Mouse (Mus musculus) forebrain, embryonic 12.5 days (tissue): ENCODE results near the gene Snrpc. TPM values are rescaled to one million over a fixed set of nuclear protein-coding genes. Genes with fewer than 3 reads are reported as not detected.

Experiments
- ATAC-seq: fragments of 200-750 bp; cut with Nextera tagmentation; 2 replicates; pipeline ENCODE4 v1.8.0; 2017; ENCODE audit warnings: moderate TSS enrichment; ENCODE audit not compliant: low FRiP score
- H3K27ac ChIP-seq: fragments of 300-500 bp; sonication (generic); 2 replicates; pipeline ENCODE4 v1.5.1; 2016; ENCODE audit warnings: mild to moderate bottlenecking
- H3K27me3 ChIP-seq: fragments of 300-500 bp; sonication (generic); 2 replicates; pipeline ENCODE4 v1.6.1; 2016; ENCODE audit warnings: mild to moderate bottlenecking
- H3K36me3 ChIP-seq: fragments of 300-500 bp; sonication (generic); replicated peaks from 2 replicates; pipeline ENCODE4 v1.6.1; 2016; ENCODE audit warnings: mild to moderate bottlenecking
- H3K4me1 ChIP-seq: fragments of 300-500 bp; sonication (generic); 2 replicates; pipeline ENCODE4 v1.6.1; 2016
- H3K4me2 ChIP-seq: fragments of 300-500 bp; sonication (generic); 2 replicates; pipeline ENCODE4 v1.6.1; 2016; ENCODE audit warnings: mild to moderate bottlenecking, moderate library complexity
- H3K4me3 ChIP-seq: fragments of 300-500 bp; sonication (generic); replicated peaks from 2 replicates; pipeline ENCODE4 v1.5.1; 2016; ENCODE audit warnings: mild to moderate bottlenecking
- H3K9ac ChIP-seq: fragments of 300-500 bp; sonication (generic); 2 replicates; pipeline ENCODE4 v1.6.1; 2016; ENCODE audit warnings: mild to moderate bottlenecking
- H3K9me3 ChIP-seq: fragments of 300-500 bp; sonication (generic); 2 replicates; pipeline ENCODE4 v1.6.1; 2016
- WGBS: fragments of 180-500 bp; shearing (Covaris S2); methylation state at CpG from one replicate; pipeline ENCODE4 v1.1.7; 2016; 5-methylcytosine and 5-hydroxymethylcytosine counted together
- polyA plus RNA-seq: library from polyadenylated mRNA; unstranded; fragments of >200 nt; fragmentation: Nextera tagmentation; extraction: Ambion mirVana; gene quantifications from 2 replicates; pipeline ENCODE4 v1.2.1, GENCODE M21; 2016

Snrpc gene
- polyA plus RNA-seq, 1 experiment from 2014 or later = 367 TPM

GRCm38 (mm10) chr17:27821407-27822338 lies 16.3 kb upstream of the Snrpc start:
- H3K36me3 ChIP-seq = no peaks in the 10 kb centered on the region
- no peaks in the 10 kb centered on the region for H3K9me3 ChIP-seq
- WGBS = 75% methylated on average over 9 of the region's 9 CpGs
- H3K4me2 ChIP-seq = peak overlapping the region; percentile 77
- peak overlapping the region; percentile 98 for H3K4me3 ChIP-seq
- no peak for ATAC-seq
- H3K9ac ChIP-seq = peak overlapping the region; percentile 95; the same call in 1 of the 2 replicates
- H3K27ac ChIP-seq = 0 out of 2 replicates have a peak overlapping the region, but pooled peaks have one; percentile 73
- H3K4me1 ChIP-seq = peaks cover 38% of the 10 kb centered on the region
- no peaks in the 10 kb centered on the region for H3K27me3 ChIP-seq

GRCm38 (mm10) chr17:27823142-27823905 lies 14.6 kb upstream of the Snrpc start:
- Histone ChIP-seq H3K4me3 (no peak overlapping the region), H3K9me3 (no peaks in the 10 kb centered on the region), H3K27ac (no peak overlapping the region), H3K4me1 (peaks cover 40% of the 10 kb centered on the region), H3K4me2 (no peak overlapping the region), H3K36me3 (no peaks in the 10 kb centered on the region), H3K9ac (no peak overlapping the region), H3K27me3 (no peaks in the 10 kb centered on the region; the same call in 1 of the 2 replicates)
- 79% methylated on average over 9 of the region's 9 CpGs for WGBS
- no peak for ATAC-seq

DNA sequence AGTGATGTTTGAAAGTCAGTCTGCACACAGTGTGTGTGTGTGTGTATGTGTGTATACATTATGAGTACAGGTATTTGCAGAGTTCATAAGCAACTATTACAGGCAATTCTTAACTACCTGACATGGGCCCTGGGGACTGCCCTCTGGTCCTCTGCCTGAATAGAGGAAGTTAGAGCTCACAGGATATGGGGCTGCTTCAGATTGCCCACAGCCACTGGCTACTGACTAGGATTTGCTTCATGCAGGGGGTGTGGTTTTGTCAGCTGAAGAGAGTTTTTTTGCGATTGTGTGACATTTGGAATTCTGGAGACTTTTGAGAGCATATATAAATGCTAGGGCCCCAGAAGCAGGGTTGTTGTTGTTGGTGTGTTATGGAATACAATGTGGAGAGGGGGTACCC lies 13.0 kb upstream of the Snrpc start:
- Histone ChIP-seq H3K27me3 (peaks cover 9% of the 10 kb centered on the region; the same call in 1 of the 2 replicates), H3K4me1 (peaks cover 24% of the 10 kb centered on the region), H3K4me3 (no peak overlapping the region), H3K4me2 (no peak overlapping the region), H3K9ac (no peak overlapping the region), H3K27ac (no peak overlapping the region), H3K9me3 (no peaks in the 10 kb centered on the region), H3K36me3 (no peaks in the 10 kb centered on the region)
- ATAC-seq = no peak
- 80% methylated on average over 1 of the region's 1 CpGs for WGBS

GRCm38 (mm10) chr17:27825539-27825938 lies 12.4 kb upstream of the Snrpc start:
- no peak overlapping the region for H3K27ac ChIP-seq

GRCm38 (mm10) chr17:27825984-27826905 lies 11.7 kb upstream of the Snrpc start:
- peak; percentile 39; the same call in 1 of the 2 replicates for ATAC-seq
- Histone ChIP-seq H3K4me2 (peak overlapping the region; percentile 49), H3K36me3 (no peaks in the 10 kb centered on the region), H3K27ac (peak overlapping the region; percentile 25; the same call in 1 of the 2 replicates), H3K27me3 (peaks cover 9% of the 10 kb centered on the region; the same call in 1 of the 2 replicates), H3K9ac (peak overlapping the region; percentile 38; the same call in 1 of the 2 replicates), H3K4me1 (peaks cover 21% of the 10 kb centered on the region), H3K9me3 (no peaks in the 10 kb centered on the region), H3K4me3 (peak overlapping the region; percentile 20)
- WGBS = 5% methylated on average over 22 of the region's 22 CpGs

More at GRCm38 (mm10) chr17:27825539-27825938, 12.4 kb upstream of the Snrpc start:
- no peaks in the 10 kb centered on the region for H3K36me3 ChIP-seq
- H3K27me3 ChIP-seq = peaks cover 9% of the 10 kb centered on the region; the same call in 1 of the 2 replicates
- peaks cover 24% of the 10 kb centered on the region for H3K4me1 ChIP-seq
- H3K9ac ChIP-seq = no peak overlapping the region
- no peak overlapping the region for H3K4me3 ChIP-seq
- 30% methylated on average over 3 of the region's 3 CpGs for WGBS
- no peaks in the 10 kb centered on the region for H3K9me3 ChIP-seq
- no peak for ATAC-seq
- H3K4me2 ChIP-seq = no peak overlapping the region; the same call in 1 of the 2 replicates

GRCm38 (mm10) chr17:27826908-27827383 lies 11.0 kb upstream of the Snrpc start:
- ATAC-seq = no peak; the same call in 1 of the 2 replicates
- Histone ChIP-seq H3K4me3 (peak overlapping the region; percentile 20), H3K9me3 (no peaks in the 10 kb centered on the region), H3K4me1 (peaks cover 19% of the 10 kb centered on the region), H3K27me3 (peaks cover 9% of the 10 kb centered on the region; the same call in 1 of the 2 replicates), H3K36me3 (no peaks in the 10 kb centered on the region), H3K27ac (peak overlapping the region; percentile 3; the same call in 1 of the 2 replicates), H3K4me2 (peak overlapping the region; percentile 49), H3K9ac (peak overlapping the region; percentile 38; the same call in 1 of the 2 replicates)
- WGBS = 2% methylated on average over 8 of the region's 9 CpGs

GRCm38 (mm10) chr17:27827511-27827910 lies 10.4 kb upstream of the Snrpc start:
- WGBS = 19% methylated on average over 6 of the region's 6 CpGs
- Histone ChIP-seq H3K4me1 (peaks cover 19% of the 10 kb centered on the region), H3K36me3 (no peaks in the 10 kb centered on the region), H3K4me3 (no peak overlapping the region), H3K4me2 (no peak overlapping the region), H3K27ac (no peak overlapping the region), H3K9me3 (no peaks in the 10 kb centered on the region), H3K9ac (no peak overlapping the region), H3K27me3 (peaks cover 9% of the 10 kb centered on the region; the same call in 1 of the 2 replicates)
- ATAC-seq = no peak

GRCm38 (mm10) chr17:27830411-27830810 lies 7.5 kb upstream of the Snrpc start:
- ATAC-seq = no peak
- no peak overlapping the region for H3K4me3 ChIP-seq
- 54% methylated on average over 7 of the region's 7 CpGs for WGBS

GRCm38 (mm10) chr17:27839469-27840252 lies 1.7 kb downstream of the Snrpc start:
- H3K4me1 ChIP-seq = peaks cover 13% of the 10 kb centered on the region
- H3K27ac ChIP-seq = 0 out of 2 replicates have a peak overlapping the region, but pooled peaks have one; percentile 37
- ATAC-seq = peak; percentile 97
- peak overlapping the region; percentile 74 for H3K9ac ChIP-seq
- 3% methylated on average over 35 of the region's 35 CpGs for WGBS
- H3K4me2 ChIP-seq = peak overlapping the region; percentile 62
- no peaks in the 10 kb centered on the region for H3K9me3 ChIP-seq
- peak overlapping the region; percentile 80 for H3K4me3 ChIP-seq
- H3K36me3 ChIP-seq = peaks cover 26% of the 10 kb centered on the region
- H3K27me3 ChIP-seq = peaks cover 5% of the 10 kb centered on the region; the same call in 1 of the 2 replicates

More at GRCm38 (mm10) chr17:27830411-27830810, 7.5 kb upstream of the Snrpc start:
- H3K27ac ChIP-seq = no peak overlapping the region
- H3K9ac ChIP-seq = no peak overlapping the region
- no peaks in the 10 kb centered on the region for H3K9me3 ChIP-seq
- H3K36me3 ChIP-seq = no peaks in the 10 kb centered on the region
- no peak overlapping the region for H3K4me2 ChIP-seq
- peaks cover 9% of the 10 kb centered on the region; the same call in 1 of the 2 replicates for H3K27me3 ChIP-seq
- H3K4me1 ChIP-seq = peaks cover 19% of the 10 kb centered on the region

- peaks cover 90% of the 10 kb centered on the region for H3K36me3 ChIP-seq
Observed at GRCm38 (mm10) chr17:27848351-27848750, 10.4 kb downstream of the Snrpc start.

More at GRCm38 (mm10) chr17:27848351-27848750, 10.4 kb downstream of the Snrpc start:
- H3K27me3 ChIP-seq = no peaks in the 10 kb centered on the region
- H3K4me3 ChIP-seq = no peak overlapping the region
- H3K27ac ChIP-seq = no peak overlapping the region
- no peak overlapping the region for H3K4me2 ChIP-seq
- H3K9me3 ChIP-seq = no peaks in the 10 kb centered on the region
- H3K9ac ChIP-seq = no peak overlapping the region
- no peak for ATAC-seq
- 88% methylated on average over 1 of the region's 1 CpGs for WGBS
- no peaks in the 10 kb centered on the region for H3K4me1 ChIP-seq
